Mouse (Mus musculus): ENCODE results near the gene Loxl1.

The Loxl1 gene

GRCm38 (mm10) chr9:58311191-58311910 is 1.6 kb downstream of the Loxl1 start:
- no peak for DNase-seq (ENCODE audit: low spot score)

DNA sequence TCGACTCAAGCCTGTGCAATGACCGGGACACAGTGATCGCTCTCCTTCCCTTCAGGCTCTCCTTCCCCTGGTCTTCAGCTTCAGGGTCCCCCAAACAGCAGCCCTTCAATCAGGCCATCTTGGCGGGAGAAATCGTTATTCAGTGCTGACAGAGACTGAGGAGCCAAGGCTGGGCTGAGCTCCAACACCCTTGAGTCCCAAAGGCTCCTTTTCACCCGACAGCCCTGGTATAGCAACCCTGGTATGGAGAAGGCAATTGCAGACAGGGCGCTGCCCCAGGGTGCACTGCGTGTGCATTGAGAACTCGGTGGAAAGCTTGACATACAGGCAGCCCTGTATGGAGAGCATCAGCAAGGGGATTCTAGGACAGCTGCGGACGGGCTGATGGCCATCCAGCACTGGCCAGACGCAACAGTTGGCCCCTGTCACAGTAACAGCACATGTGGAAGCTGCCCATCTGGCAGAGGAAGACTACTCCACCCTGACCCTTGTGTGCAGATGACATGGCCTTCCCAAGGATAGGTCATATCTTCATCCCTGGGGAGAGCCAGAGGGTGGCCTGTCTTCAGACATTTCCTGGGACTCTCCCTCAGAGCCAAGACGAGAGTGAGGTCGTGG is 2.8 kb downstream of the Loxl1 start:
- DNase-seq (ENCODE audit: low spot score): no peak

DNA sequence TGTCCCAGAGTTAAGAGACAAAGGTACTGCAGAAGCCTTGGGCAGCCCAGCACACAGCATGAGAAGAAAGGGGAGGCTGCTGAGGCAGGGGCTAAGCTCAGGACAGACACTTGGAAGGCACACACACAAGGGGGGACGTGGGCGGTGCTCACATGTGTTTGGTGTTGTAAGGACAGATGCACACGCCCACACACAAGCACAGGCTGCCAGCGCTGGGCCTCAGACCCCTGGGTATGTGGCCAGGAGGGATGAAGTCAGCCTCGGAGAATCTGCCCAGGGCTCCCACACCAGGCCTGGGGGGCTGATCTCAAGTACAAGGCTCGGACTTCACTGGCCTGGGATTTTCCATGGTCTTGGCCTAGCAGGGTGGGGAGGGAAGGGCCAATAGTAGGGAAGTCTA is 4.6 kb downstream of the Loxl1 start:
- DNase-seq (ENCODE audit: low spot score): no peak

- no peak for DNase-seq (ENCODE audit: low spot score)
Observed at GRCm38 (mm10) chr9:58305686-58306085, 7.3 kb downstream of the Loxl1 start.

DNA sequence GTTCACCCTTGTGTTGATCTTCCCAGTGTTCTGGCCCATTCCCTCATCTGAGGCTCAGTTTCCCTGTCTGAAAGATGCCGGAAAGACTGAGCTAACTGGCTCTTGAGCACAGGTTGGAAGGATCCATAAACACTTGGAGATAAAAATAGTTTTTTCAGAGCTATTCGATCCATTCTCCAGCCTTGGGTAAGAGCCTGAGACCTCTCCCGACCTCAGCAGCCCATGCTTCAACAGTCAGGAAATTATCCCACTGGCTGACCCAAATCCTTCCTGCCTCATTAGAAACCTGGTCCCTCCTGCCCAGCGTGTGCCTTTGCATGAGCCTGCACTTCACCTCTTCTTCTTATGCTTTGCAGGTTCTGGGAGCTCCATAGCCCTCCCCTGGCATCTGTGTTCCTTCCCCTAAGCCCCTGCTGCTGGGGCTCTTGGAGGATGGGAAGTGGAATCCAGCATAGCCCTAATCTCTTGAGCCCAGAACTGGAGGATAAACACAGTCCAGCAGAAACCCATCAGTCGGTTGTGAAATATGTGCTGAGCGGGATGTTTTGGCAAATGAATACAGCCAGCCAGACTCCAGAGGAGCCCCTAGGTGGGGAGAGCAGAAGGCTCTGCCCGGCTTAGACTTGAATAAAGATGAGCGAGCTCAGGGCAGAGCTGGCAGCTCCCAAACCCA is 9.3 kb downstream of the Loxl1 start:
- peak; percentile 73 for DNase-seq (ENCODE audit: low spot score)

GRCm38 (mm10) chr9:58303115-58303514 is 9.9 kb downstream of the Loxl1 start:
- DNase-seq (ENCODE audit: low spot score): no peak

DNA sequence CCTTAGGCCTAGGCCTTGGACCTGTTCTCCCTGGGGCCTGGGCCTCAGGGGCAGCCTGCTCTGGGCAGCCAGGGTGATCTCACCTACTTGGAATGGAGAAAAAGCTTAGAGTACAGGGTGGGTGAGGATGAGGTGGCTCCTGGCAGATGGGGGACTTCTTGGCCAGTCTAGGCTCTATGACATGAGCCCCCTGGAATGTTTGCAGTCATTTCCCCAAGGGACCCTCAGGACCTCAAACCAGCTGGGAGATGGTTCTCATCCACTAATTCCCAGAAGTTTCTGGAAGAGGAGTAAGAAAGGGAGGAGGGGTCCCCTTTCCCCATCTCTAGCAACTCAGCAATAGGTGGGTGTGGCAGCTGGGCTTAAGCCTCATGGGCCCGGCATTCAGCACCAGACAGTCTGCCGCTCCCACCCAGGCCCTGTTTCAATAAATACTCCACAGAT is 13.6 kb downstream of the Loxl1 start:
- DNase-seq (ENCODE audit: low spot score): no peak

DNA sequence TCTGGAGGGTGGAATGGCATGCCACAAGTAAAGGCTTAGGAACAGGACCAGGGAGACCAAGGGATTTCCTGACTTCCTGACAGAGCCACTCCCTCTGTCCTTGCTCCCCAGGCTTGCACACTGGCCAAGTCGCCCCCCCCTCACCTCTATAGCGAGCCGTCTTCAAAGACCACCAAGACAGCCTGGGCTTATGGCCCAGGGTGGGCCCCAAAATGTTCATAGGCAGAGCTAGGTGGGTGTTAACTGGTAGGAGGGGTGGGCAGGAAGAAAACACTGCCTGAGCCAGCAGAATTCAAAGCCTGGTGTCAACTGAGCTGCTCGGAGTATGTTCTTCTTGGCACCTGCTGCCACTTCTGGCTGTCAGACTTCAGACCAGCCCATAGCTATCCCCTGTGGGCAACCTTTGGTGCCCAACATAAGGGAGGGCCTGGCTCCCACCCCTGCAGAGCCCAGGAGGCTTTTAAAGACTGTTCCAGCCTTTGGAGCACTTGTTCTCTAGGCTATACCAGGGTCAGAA is 15.0 kb downstream of the Loxl1 start:
- DNase-seq (ENCODE audit: low spot score): no peak

DNA sequence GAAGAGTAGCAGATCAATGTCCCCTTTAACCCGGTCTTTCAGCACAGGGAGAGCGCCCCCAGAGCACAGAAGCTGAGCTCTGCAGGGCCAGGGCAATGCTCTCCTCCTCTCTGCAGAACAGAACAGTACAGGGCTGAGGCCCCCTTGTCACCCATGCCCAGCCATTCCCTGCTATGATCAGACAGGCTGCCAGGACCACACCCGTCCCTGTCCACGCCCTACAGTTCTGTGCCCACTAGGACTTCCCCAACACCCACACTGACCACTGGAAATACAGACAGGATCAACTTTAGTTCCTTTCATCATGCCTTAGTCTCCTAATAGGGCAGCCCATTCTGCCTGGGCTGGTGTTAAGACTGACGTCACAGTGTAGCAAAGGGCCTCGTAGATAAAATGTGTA is 15.9 kb downstream of the Loxl1 start:
- no peak for DNase-seq (ENCODE audit: low spot score)

DNA sequence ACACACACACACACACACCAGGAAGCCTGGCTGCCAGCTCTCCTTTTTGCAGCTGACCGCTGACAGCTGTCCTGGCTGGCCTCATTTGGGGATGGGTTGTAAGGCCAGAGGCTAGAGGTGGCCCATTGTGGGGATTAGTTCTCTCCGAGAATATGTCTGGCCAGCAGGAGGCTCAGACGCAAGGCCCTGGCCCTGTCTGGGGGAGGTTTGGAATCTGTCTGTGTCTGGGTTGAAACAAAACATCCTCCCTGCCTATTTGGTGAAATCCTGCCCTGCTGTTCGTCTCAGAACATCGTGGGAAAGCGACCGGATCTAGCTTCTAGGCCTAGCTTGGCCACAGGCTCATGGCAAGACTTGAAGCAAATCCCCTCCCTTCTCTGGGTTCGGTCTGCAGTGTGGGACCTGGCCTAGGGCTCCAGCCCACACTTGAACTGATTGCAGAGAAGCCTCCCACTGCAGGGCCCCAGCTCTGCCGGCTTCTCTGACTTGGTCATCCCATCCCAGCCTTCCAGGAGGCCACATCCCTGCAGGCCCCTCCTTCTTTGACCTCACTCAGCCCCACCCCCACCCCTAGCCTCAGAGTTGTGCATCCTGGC is 17.1 kb downstream of the Loxl1 start:
- DNase-seq (ENCODE audit: low spot score): peak; percentile 66

DNA sequence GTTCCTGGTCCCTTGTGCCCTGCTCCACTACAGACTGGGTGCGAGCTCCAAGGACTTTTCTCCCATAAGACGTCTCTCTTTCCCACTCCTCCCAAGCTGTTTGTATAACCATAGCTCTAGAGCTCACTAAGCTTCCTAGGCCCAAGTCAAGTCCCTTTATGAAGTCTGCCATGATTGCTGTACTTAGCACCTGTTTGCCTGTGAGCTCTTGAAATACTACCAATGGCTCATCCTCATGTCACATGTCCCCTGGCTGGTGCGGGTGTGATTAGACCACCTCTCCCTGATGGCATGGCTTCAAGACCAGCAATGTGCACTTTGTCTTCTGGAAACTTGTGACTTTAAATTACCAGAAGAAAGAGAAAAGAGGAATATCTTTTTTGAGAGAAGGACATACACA is 17.6 kb downstream of the Loxl1 start:
- no peak for DNase-seq (ENCODE audit: low spot score)

DNA sequence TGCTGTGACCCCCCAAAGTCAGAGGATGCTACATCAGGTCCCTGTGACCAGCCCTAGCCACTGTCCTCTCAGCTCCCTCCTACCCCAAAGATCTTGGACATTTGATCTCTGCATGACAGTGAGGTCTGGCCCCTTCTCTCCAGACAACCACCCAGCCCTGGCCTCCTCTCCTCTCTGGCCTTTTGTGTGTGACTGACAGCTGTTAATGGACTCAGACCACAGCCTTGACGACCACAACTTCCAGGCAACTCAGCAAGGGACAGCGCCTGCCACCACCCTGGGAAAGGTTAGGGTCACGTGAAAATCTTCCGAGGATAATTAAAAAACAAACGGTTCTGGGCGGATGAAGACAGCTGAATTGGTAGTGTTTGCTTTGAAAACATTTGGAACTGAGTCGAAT is 18.5 kb downstream of the Loxl1 start:
- DNase-seq (ENCODE audit: low spot score): no peak

GRCm38 (mm10) chr9:58289901-58290300 is 23.1 kb downstream of the Loxl1 start:
- no peak for DNase-seq (ENCODE audit: low spot score)

- DNase-seq (ENCODE audit: low spot score): no peak
Observed at GRCm38 (mm10) chr9:58289090-58289489, 23.9 kb downstream of the Loxl1 start.

DNA sequence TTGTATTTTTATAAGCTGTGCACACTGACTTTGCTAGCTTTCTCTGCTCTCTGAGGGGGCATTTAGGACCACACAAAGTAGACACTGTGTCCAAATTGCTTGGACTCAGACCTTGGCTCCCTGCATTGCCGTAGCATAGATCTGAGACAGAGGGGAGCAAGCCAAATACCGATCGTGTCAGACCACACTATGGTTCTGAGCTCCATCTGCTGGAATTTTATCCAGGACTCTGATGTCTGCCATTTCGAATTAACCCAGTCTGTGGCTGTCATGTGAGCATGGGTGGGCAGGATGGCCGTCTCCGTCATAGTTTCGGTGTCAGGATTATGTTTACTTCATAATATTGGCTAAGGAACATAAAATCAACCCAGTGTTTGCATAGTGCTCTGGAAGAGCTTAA is 29.6 kb downstream of the Loxl1 start:
- no peak for DNase-seq (ENCODE audit: low spot score)

DNA sequence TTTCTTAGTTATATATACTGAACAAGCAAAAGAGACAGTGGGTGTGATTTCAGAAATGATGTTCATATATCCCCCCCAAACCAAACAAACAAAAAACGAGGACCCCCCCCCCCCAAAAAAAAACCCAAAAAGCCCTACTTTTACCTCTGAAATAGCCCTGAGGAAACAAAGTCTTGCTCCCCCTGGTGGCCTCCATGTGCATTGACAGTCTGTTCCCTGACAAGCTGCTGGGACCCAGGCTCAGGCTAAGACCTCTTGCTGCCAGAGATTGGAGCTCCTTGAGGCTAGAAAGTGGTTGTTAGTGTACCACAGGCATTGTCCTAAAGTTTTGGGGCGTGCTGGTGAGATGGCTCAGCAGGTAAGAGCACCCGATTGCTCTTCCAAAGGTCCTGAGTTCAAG is 31.4 kb downstream of the Loxl1 start:
- DNase-seq (ENCODE audit: low spot score): no peak

GRCm38 (mm10) chr9:58280259-58281109 is 32.5 kb downstream of the Loxl1 start:
- peak; percentile 77 for DNase-seq (ENCODE audit: low spot score)

DNA sequence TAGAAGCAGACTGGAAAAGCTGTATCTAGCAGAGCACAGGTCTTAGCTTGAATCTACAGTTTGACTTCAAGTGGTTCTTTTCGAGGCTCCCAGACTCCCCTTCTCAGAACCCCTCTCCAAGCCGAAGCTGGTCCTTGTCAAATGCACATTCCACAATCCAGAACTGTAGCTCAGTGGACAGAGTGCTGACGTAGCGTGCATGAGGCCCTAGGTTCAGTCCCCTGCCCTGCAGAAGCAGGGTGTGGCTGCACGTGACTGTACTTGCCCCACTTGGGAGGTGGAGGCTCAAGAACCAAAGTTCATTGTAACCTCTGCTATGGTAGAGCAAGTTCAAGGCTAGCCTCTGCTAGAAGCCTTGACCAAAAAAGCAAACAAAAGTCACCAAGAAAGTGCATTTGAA is 33.2 kb downstream of the Loxl1 start:
- peak; percentile 66 for DNase-seq (ENCODE audit: low spot score)

GRCm38 (mm10) chr9:58278821-58279723 is 33.9 kb downstream of the Loxl1 start:
- DNase-seq (ENCODE audit: low spot score): no peak

GRCm38 (mm10) chr9:58278313-58278712 is 34.7 kb downstream of the Loxl1 start:
- no peak for DNase-seq (ENCODE audit: low spot score)

GRCm38 (mm10) chr9:58276346-58276745 is 36.6 kb downstream of the Loxl1 start:
- peak; percentile 40 for DNase-seq (ENCODE audit: low spot score)

Measured in yolk sac, embryonic 10.5 days (tissue).